Mouse (Mus musculus): ENCODE data around the gene Emilin3. TPM values are rescaled to one million over a fixed set of nuclear protein-coding genes. Genes with fewer than 3 reads are reported as not detected.
A peak's percentile ranks its signal among the peaks of the same experiment; 100 is the strongest.

Emilin3 gene
- polyA plus RNA-seq, 1 experiment = not detected

DNA sequence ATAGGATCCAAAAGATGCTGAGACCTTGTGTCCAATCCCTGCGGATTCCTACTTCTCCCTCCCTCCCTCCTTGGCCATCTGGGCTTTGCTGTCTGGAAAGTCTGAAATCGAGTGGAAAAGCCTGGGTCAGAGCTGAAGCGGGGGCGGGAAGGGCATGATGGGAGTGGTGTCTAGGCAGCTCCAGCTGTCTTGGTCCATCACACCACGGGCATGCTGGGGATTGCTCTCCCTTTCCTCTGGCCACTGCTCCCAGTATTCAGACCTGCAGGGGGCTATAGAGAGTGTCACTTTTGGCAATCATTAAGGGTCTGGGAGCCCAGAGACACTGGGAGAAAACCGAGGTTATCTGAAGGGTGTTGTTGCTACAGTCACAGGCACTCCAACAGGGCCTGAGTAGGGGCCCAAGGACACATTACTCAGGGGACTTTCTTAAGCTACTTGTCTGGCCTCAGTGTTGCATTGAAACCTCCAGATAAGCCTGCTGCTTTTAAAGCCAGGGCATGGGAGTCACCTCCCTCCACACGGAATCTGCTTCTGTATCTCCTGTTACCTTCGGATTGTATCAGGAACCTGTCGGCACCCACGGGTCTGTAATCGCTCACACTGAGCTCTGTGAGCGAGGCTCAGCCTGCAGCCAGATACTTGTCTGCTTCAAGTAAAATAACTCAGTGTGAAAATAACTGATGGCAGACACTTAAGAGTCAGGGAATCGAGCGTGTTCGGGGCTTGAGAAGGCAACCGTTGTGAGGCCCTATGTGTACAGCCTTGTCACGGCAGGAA lies 29.0 kb upstream of the Emilin3 start:
- TF ChIP-seq POLR2A (IDR thresholded peaks at IDR 0.05; ENCODE audit: insufficient read length, low read depth) (no peak), E2F4 (IDR thresholded peaks at IDR 0.05; ENCODE audit: insufficient read depth) (no peak), CEBPB (IDR thresholded peaks at IDR 0.05; ENCODE audit: insufficient read depth, poor library complexity, severe bottlenecking) (no peak), USF1 (IDR thresholded peaks at IDR 0.05; ENCODE audit: low read depth) (no peak), REST (IDR thresholded peaks at IDR 0.05; ENCODE audit: insufficient read depth, insufficient read length) (no peak), TCF3 (IDR thresholded peaks at IDR 0.05; ENCODE audit: insufficient read length, low read depth) (peak; percentile 91), MYOG (IDR thresholded peaks at IDR 0.05; ENCODE audit: control insufficient read depth in 1 of 3, insufficient read depth in 1 of 3, insufficient read length in 2 of 3, low read depth in 2 of 3) (peak in 1 of 3 experiments; percentile 73), SRF (IDR thresholded peaks at IDR 0.05; ENCODE audit: control insufficient read depth, insufficient read length, low read depth) (no peak), TCF12 (IDR thresholded peaks at IDR 0.05; ENCODE audit: insufficient read depth, poor library complexity, severe bottlenecking) (peak; percentile 54), MAX (IDR thresholded peaks at IDR 0.05; ENCODE audit: low read depth) (no peak), MYOD1 (IDR thresholded peaks at IDR 0.05; ENCODE audit: control insufficient read depth in 1 of 3, insufficient read length in 2 of 3, low read depth in 2 of 3) (peak; percentile 97 to 100 (median 100)), POLR2AphosphoS2 (IDR thresholded peaks at IDR 0.05; ENCODE audit: insufficient read length, low read depth) (no peak)
- Histone ChIP-seq H3ac (ENCODE audit: control insufficient read depth, insufficient read length) (no peak overlapping the region), H3K4me2 (ENCODE audit: low read depth) (peak overlapping the region; percentile 54), H3K36me3 (ENCODE audit: control insufficient read depth, insufficient read depth) (no peaks in the 10 kb centered on the region), H3K79me2 (ENCODE audit: control insufficient read depth, insufficient read depth) (no peaks in the 10 kb centered on the region), H3K27me3 (ENCODE audit: control insufficient read depth, insufficient read depth, insufficient read length) (no peaks in the 10 kb centered on the region), H3K4me3 (no peak overlapping the region)

DNA sequence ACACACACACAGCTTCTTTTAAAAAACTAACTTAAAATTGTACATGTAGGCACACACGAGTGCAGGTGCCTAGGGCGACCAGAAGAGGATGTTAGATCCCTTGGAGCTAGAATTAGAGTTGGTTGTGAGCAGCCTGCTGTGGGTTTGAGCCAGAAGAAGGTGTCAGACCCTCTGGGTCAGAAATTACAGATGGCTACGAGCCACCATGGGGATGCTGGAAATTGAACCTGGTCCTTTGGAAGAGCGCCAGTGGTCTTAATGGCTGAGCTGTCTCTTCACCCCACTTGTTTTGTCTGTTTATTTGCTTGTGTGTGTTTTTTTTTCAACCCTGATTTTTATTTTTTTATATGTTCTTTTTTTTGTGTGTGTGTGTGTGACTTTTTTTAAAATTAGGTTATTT lies 22.3 kb upstream of the Emilin3 start:
- H3ac ChIP-seq (ENCODE audit: control insufficient read depth, insufficient read length) = no peak overlapping the region
- TF ChIP-seq MYOG (IDR thresholded peaks at IDR 0.05; ENCODE audit: control insufficient read depth in 1 of 3, insufficient read depth in 1 of 3, insufficient read length in 2 of 3, low read depth in 2 of 3) (no peak), E2F4 (IDR thresholded peaks at IDR 0.05; ENCODE audit: insufficient read depth) (no peak), REST (IDR thresholded peaks at IDR 0.05; ENCODE audit: insufficient read depth, insufficient read length) (no peak), POLR2AphosphoS2 (IDR thresholded peaks at IDR 0.05; ENCODE audit: insufficient read length, low read depth) (no peak)
- no peak overlapping the region for H3K4me3 ChIP-seq
- H3K79me2 ChIP-seq (ENCODE audit: control insufficient read depth, insufficient read depth) = no peaks in the 10 kb centered on the region
- H3K27me3 ChIP-seq (ENCODE audit: control insufficient read depth, insufficient read depth, insufficient read length) = no peaks in the 10 kb centered on the region
- no peaks in the 10 kb centered on the region for H3K36me3 ChIP-seq (ENCODE audit: control insufficient read depth, insufficient read depth)
- H3K4me2 ChIP-seq (ENCODE audit: low read depth) = no peak overlapping the region

DNA sequence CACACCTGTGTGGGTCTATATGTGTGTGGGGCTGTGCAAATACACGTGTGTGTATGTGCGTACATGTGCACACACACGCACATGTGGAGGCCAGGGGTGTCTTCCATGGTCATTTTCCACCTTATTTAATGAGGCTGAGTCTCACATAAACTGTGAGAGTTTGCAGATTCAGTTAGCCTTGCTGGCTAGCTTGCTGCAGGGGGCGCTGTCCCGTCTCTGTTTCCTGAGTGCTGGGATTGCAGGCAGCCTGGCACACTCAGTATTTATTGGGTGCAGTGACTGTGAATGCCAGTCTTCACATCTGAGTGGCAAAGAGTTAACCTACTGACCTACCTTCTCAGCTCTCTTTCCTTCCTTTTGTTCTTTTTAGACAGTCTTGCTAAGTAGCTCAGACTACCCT lies 21.8 kb upstream of the Emilin3 start:
- no peak overlapping the region for H3ac ChIP-seq (ENCODE audit: control insufficient read depth, insufficient read length)
- no peak overlapping the region for H3K4me2 ChIP-seq (ENCODE audit: low read depth)
- H3K27me3 ChIP-seq (ENCODE audit: control insufficient read depth, insufficient read depth, insufficient read length) = no peaks in the 10 kb centered on the region
- H3K36me3 ChIP-seq (ENCODE audit: control insufficient read depth, insufficient read depth) = no peaks in the 10 kb centered on the region
- TF ChIP-seq TCF12 (IDR thresholded peaks at IDR 0.05; ENCODE audit: insufficient read depth, poor library complexity, severe bottlenecking) (no peak), REST (IDR thresholded peaks at IDR 0.05; ENCODE audit: insufficient read depth, insufficient read length) (no peak), TCF3 (IDR thresholded peaks at IDR 0.05; ENCODE audit: insufficient read length, low read depth) (no peak), USF1 (IDR thresholded peaks at IDR 0.05; ENCODE audit: low read depth) (no peak), MAX (IDR thresholded peaks at IDR 0.05; ENCODE audit: low read depth) (no peak), MYOG (IDR thresholded peaks at IDR 0.05; ENCODE audit: control insufficient read depth in 1 of 3, insufficient read depth in 1 of 3, insufficient read length in 2 of 3, low read depth in 2 of 3) (no peak), SRF (IDR thresholded peaks at IDR 0.05; ENCODE audit: control insufficient read depth, insufficient read length, low read depth) (no peak), MYOD1 (IDR thresholded peaks at IDR 0.05; ENCODE audit: control insufficient read depth in 1 of 3, insufficient read length in 2 of 3, low read depth in 2 of 3) (no peak), POLR2AphosphoS2 (IDR thresholded peaks at IDR 0.05; ENCODE audit: insufficient read length, low read depth) (no peak)
- no peaks in the 10 kb centered on the region for H3K79me2 ChIP-seq (ENCODE audit: control insufficient read depth, insufficient read depth)
- no peak overlapping the region for H3K4me3 ChIP-seq

DNA sequence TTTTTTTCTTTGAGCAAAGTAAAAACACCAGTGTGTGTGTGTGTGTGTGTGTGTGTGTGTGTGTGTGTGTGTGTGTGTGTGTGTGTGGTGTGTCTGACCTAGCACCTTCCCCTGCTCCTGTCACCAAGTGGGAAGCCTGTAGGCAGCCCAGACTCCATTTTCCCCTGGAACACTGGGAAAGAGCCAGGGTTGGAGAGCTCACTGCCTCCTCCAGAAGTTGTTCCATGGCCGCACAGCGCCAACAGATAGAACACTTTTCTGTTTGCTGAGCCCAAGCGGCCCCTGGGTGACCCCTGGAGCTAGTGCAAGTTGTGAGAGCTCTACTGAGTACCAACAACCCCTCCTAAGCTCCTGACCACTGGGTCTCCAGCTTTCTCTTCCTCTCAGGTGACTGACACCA lies 20.9 kb upstream of the Emilin3 start:
- Histone ChIP-seq H3K36me3 (ENCODE audit: control insufficient read depth, insufficient read depth) (no peaks in the 10 kb centered on the region), H3K4me2 (ENCODE audit: low read depth) (no peak overlapping the region), H3K4me3 (no peak overlapping the region), H3K79me2 (ENCODE audit: control insufficient read depth, insufficient read depth) (no peaks in the 10 kb centered on the region), H3K27me3 (ENCODE audit: control insufficient read depth, insufficient read depth, insufficient read length) (no peaks in the 10 kb centered on the region), H3ac (ENCODE audit: control insufficient read depth, insufficient read length) (no peak overlapping the region)
- TF ChIP-seq MYOG (IDR thresholded peaks at IDR 0.05; ENCODE audit: control insufficient read depth in 1 of 3, insufficient read depth in 1 of 3, insufficient read length in 2 of 3, low read depth in 2 of 3) = no peak
- TF ChIP-seq POLR2A (IDR thresholded peaks at IDR 0.05; ENCODE audit: insufficient read length, low read depth) = no peak
- TF ChIP-seq SRF (IDR thresholded peaks at IDR 0.05; ENCODE audit: control insufficient read depth, insufficient read length, low read depth) = no peak
- no peak for TF ChIP-seq CEBPB (IDR thresholded peaks at IDR 0.05; ENCODE audit: insufficient read depth, poor library complexity, severe bottlenecking)
- TF ChIP-seq TCF12 (IDR thresholded peaks at IDR 0.05; ENCODE audit: insufficient read depth, poor library complexity, severe bottlenecking) = no peak
- no peak for TF ChIP-seq POLR2AphosphoS2 (IDR thresholded peaks at IDR 0.05; ENCODE audit: insufficient read length, low read depth)
- TF ChIP-seq E2F4 (IDR thresholded peaks at IDR 0.05; ENCODE audit: insufficient read depth) = no peak
- TF ChIP-seq MYOD1 (IDR thresholded peaks at IDR 0.05; ENCODE audit: control insufficient read depth in 1 of 3, insufficient read length in 2 of 3, low read depth in 2 of 3) = no peak
- no peak for TF ChIP-seq MAX (IDR thresholded peaks at IDR 0.05; ENCODE audit: low read depth)
- TF ChIP-seq USF1 (IDR thresholded peaks at IDR 0.05; ENCODE audit: low read depth) = no peak
- TF ChIP-seq REST (IDR thresholded peaks at IDR 0.05; ENCODE audit: insufficient read depth, insufficient read length) = no peak

Data from myocyte (in vitro differentiated cells).